Mouse (Mus musculus) telencephalon, adult 2 months (tissue): ENCODE results near the gene Foxp1.

Experiments
- DNase-seq: peaks from one replicate; pipeline ENCODE4 v3.0.0-alpha.2; 2011; ENCODE audit warnings: low read depth, low spot score

Foxp1 gene

GRCm38 (mm10) chr6:99263061-99263885 is 259.2 kb downstream of the Foxp1 start:
- no peak for DNase-seq

- no peak for DNase-seq
Observed at GRCm38 (mm10) chr6:99261737-99262130, 260.8 kb downstream of the Foxp1 start.

GRCm38 (mm10) chr6:99260941-99261736 is 261.4 kb downstream of the Foxp1 start:
- no peak for DNase-seq

GRCm38 (mm10) chr6:99258346-99258745 is 264.2 kb downstream of the Foxp1 start:
- no peak for DNase-seq

GRCm38 (mm10) chr6:99257676-99258075 is 264.8 kb downstream of the Foxp1 start:
- no peak for DNase-seq

- no peak for DNase-seq
Observed at GRCm38 (mm10) chr6:99253331-99253730, 269.2 kb downstream of the Foxp1 start.

- no peak for DNase-seq
Observed at GRCm38 (mm10) chr6:99252816-99253215, 269.7 kb downstream of the Foxp1 start.

- no peak for DNase-seq
Observed at GRCm38 (mm10) chr6:99251924-99252323, 270.6 kb downstream of the Foxp1 start.

- no peak for DNase-seq
Observed at GRCm38 (mm10) chr6:99251222-99251621, 271.3 kb downstream of the Foxp1 start.

- no peak for DNase-seq
Observed at GRCm38 (mm10) chr6:99249496-99250030, 273.0 kb downstream of the Foxp1 start.

- no peak for DNase-seq
Observed at GRCm38 (mm10) chr6:99248396-99248795, 274.1 kb downstream of the Foxp1 start.

GRCm38 (mm10) chr6:99241625-99242395 is 280.7 kb downstream of the Foxp1 start:
- DNase-seq, result no peak

- DNase-seq, result no peak
Observed at GRCm38 (mm10) chr6:99240764-99241163, 281.8 kb downstream of the Foxp1 start.

- DNase-seq, result peak; percentile 26
Observed at GRCm38 (mm10) chr6:99235588-99235987, 286.9 kb downstream of the Foxp1 start.

- DNase-seq, result no peak
Observed at GRCm38 (mm10) chr6:99233411-99233810, 289.1 kb downstream of the Foxp1 start.

- DNase-seq, result no peak
Observed at GRCm38 (mm10) chr6:99228336-99228870, 294.1 kb downstream of the Foxp1 start.

GRCm38 (mm10) chr6:99221147-99221546 is 301.4 kb downstream of the Foxp1 start:
- no peak for DNase-seq

- DNase-seq, result no peak
Observed at GRCm38 (mm10) chr6:99220472-99220871, 302.0 kb downstream of the Foxp1 start.

- DNase-seq, result no peak
Observed at GRCm38 (mm10) chr6:99217846-99218245, 304.7 kb downstream of the Foxp1 start.

- no peak for DNase-seq
Observed at GRCm38 (mm10) chr6:99217155-99217554, 305.4 kb downstream of the Foxp1 start.

- no peak for DNase-seq
Observed at GRCm38 (mm10) chr6:99212461-99212860, 310.1 kb downstream of the Foxp1 start.
